Mouse (Mus musculus): ENCODE measurements around the gene Sos1.

The Sos1 gene

DNA sequence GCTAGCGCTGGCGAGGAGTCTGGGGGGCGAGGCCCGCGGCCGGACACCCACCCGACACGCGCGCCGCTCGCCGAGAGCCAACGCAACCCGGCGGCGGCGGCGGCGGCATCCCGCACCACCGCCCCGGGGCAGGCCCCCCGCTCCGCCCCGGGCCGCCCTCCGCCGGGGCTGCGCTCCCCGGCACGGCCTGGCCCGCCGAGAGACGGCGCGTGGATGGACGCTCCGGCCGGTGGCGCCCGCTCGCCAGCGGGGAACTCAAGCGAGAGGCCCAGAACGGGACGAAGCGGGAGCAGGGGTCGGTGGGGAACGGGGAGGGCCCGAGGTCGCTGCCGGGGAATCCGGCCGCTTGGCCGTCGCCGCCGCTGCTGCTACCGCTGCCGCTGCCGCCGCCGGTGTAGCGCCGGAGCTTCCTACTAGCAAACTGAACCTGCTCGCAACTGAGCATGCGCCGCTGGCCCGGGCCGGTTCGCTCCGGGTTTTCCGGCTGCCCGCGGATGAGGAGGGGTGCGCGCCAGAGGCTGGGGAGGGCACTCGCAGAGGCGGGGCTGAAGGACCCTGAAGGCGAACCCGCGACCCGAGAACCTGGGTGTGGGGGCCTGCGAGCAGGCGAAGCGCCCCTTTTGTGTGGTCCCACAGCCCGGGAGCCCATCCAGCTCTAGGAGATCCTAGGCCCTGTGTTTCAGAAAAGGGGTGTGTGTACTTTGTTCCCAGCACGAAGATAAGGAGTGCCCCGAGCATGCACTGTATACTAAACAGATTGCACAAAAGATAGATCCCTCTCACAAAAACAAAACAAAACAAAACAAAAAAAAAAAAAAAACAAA lies at the start of gene Sos1:
Sos1 (minus strand) TSS at position 423 of the 824 bp plus-strand sequence.
- in situ Hi-C loops (cut with MboI, MseI): loop anchor here (5.0 to 25.0 kb wide), 2 partner anchors 72 to 1118 kb away; partner anchors contain the start of gene Cdc42ep3 (in 1 of the 2)

DNA sequence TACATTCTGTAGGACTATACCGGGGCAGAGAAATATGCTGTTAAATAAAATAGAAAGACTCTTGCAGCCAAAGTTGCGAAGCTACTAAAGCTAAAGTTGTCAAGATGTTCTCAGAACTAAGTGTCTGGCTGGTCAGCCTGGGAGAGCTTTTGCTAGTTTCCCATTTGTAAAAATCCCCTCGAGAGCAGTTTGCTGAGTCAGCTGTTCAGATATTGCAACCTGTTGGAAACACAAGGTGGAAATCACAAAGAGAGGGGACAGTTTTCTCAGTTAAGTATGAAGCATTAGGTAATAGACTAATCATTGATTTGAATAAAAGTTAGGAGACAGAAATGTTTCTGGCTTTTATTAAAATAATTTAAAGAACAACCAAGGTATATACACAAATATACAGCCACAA lies 43.0 kb upstream of the Sos1 start:
- in situ Hi-C loops (cut with MboI, MseI): no loop called here

DNA sequence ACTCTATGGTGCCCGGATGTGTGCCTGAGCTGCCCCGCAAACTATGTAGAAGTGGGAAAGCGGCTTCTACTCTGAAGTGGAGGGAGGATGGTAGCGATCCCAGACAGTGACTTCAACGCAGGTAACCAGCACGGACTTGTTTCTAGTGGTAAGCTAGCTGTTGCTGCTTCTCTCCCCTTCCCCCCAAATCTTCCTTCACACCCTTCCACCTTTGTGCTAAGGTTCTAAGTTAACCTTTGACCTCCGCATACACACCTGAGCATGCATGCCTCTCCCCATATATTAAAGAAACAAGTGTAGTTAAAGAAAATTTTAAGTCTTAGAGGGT lies 41.9 kb upstream of the Sos1 start:
- in situ Hi-C loops (cut with MboI, MseI): no loop called here

DNA sequence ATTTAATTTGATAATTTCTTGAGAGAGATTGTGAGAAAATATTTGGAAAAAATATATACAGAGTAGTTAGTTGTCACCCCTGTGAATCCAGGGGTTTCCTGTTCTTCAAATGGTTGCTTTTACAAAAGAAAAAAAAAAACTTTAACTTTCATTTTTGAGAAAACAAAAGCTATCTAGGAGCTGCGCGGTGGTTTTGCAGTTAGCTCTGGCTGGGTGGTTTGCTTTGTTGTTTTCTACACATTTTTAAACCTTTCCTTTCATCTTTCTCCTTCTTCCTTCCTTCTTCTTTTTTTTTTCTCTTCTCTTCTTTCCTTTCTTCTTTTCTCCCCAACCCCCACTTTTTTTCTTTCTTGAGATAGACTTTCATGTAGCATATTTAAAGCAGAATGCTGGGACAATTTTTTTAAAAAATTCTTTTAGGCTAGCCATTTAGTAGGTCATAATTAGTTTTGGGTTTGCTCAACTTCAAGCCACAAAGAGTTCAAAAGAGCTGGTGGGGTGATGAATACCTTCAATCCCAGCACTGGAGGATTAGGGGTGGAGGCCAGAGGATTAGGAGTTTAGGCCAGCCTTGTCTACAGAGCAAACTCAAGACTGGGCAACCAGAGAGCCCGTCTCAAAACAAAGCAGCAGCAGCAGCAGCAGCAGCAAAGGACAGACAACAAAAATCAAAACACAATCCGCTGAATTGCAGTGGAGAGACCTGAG lies 41.4 kb upstream of the Sos1 start:
- in situ Hi-C loops (cut with MboI, MseI): no loop called here

DNA sequence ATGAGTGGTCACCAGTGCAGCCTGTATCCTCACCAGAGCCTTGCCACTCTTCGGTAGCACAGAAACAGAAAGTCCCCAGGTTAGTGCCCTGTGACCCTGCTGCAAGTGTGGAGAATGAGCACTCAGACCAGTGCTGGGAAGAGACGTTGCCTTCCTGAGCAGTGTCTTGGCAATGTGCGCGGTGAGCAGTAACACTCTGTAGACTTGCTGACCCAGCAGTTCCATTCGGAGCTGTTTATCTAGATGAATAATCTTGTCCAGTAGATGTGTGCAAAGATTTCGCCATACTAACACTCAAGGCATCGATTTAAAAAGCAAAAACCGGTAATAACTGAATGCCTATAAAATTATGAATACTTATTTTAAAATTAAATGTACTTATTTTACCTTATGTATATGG lies 40.3 kb upstream of the Sos1 start:
- in situ Hi-C loops (cut with MboI, MseI): no loop called here

DNA sequence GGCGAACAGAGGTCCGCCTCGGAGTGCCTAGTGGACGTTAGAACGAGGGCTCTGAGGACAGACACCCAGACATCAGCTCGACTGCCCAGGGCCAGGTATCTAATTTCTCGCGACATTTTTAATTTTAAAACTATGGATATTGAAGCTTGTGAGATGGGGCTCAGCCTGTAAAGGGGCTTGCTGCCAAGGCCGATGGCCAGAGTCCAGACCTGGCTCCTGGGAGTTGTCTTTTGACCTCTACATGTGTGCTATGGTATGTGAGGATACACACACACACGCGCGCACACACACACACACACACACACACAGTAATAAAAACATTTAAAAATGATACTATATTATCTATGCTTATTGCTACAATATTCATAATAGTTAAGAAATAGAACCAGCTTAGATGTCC lies 38.6 kb upstream of the Sos1 start:
- in situ Hi-C loops (cut with MboI, MseI): no loop called here

DNA sequence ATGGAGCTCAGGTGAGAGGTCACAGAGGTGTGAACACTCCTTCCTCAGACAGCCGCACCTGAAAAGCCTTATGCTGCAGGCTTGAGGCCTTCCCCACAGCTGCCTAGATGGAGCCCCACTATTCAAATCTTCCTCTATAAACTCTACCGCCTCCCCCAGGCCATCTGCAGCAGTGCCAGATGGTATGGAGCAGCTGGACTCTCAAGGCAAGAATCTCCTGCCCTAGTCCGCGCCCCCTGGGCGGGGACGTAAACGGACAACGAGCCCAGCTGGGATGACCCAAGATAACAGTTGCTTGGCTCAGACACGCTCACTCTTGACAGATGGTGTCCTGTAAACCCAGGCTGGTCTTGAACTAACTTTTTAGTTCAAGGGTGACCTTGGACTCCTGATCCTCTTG lies 37.0 kb upstream of the Sos1 start:
- in situ Hi-C loops (cut with MboI, MseI): no loop called here

DNA sequence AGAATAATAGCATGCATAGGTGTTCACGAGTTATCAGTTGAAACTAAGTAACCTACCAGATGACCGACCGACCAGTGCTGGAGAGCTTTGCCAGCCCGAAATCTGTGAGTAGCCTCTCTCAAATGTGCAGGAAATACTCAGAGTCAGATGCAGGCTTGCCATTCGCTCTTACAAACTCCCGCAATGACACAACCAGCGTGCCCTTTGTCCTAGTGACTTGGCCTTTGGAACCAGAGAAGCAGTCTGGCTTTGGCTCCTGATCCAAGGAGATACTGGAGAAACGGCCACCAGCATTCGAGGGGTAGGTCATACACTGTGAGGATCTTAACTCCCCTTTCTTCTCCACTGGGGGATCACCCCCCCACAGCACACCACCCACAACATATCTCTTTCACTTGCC lies 35.7 kb upstream of the Sos1 start:
- in situ Hi-C loops (cut with MboI, MseI): no loop called here

DNA sequence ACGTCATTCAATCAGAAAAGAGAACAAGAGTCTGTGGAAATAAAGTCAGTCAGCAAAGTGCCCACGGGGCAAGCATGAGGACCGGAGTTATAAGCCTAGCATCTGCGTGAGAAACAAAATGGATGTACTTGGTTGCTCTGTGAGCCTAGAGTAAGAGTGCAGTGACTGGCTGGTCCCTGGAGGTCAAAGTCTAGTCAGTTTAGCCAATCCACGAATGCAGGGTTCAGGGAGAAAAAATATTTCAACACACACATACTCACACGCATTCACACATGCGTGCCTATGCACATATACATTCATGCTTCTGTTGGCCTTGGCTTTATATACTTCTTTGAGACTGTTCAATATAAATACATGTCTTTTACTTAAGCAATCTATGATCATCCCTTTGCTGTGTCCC lies 35.3 kb upstream of the Sos1 start:
- in situ Hi-C loops (cut with MboI, MseI): no loop called here

DNA sequence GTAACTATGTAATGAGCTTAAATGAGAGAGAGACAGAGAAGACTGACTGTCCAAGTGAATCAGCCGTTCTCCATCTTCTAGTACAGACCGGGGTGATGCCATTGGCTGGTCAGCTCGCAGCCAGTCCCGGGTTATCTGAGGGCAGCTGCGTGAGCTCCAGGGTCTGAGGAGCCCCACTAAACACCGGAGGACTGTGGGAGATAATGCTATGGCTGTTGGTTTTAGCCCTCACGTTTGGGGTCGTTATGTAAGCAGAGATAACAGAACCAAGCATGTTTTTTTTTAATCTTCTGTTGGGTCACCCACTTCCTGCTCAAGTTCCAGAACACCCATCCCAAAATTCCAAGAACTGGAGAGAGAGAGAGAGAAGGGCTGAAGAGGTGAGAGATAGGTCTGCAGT lies 33.5 kb upstream of the Sos1 start:
- in situ Hi-C loops (cut with MboI, MseI): no loop called here

DNA sequence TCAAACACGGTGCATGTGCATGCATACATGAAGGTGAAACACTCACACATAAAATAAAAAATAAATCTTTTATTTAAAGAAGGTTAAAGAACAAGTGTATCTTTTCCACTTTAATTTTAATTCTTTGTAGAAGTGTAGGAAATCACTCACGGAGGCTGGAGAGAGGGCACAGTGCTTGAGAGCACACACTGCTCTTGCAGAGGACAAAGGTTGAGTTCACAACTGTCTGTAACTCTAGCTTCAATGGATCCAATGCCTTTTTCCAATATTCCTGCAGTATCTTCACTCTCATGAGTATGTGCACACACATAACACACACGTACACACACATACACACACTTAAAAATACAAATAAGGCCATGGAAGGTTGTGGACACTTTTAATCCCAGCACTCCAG lies 30.2 kb upstream of the Sos1 start:
- in situ Hi-C loops (cut with MboI, MseI): no loop called here

DNA sequence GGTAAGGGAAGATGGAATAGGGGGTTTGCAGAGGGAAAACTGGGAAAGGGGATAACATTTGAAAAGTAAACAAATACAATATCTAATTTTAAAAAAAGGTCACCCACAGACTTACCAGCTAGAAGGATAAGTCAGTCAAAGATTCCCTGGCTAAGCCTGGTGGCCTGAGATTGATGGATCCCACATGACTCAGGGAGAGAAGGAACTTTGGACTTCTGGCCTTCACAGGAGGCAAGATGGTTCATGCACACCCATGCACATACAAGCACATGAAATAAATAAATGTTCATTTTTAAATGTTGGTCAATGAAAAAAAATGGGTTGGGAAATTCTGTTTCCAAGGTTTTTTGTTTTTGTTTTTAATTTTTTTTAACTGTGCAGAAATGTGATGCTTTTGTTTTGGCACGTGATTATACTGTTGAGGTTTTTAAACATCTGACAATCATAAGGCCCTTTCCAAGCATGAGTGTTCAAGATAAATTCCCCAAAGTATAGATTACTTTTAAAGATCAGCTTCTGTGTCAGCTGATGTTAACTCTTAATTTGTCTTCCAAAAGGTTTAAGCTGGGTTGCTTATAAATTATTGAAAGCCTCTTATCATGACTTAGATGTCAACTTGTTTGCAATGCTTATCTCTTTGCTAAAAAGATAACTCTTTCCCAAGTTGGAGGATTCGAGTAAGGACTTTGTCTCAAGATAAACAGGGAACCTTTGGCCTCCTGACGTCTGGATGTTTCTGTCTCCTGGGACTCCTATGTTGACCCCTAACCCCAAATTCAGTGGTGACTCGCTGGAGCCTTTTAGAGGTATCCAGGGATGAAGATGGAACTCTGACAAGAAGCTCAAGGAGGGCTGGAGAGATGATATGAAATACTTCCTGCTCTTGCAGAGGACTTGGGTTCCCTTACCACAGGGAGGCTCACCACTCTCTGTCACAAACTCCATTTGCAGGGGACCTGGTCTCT lies 29.5 kb upstream of the Sos1 start:
- in situ Hi-C loops (cut with MboI, MseI): no loop called here

DNA sequence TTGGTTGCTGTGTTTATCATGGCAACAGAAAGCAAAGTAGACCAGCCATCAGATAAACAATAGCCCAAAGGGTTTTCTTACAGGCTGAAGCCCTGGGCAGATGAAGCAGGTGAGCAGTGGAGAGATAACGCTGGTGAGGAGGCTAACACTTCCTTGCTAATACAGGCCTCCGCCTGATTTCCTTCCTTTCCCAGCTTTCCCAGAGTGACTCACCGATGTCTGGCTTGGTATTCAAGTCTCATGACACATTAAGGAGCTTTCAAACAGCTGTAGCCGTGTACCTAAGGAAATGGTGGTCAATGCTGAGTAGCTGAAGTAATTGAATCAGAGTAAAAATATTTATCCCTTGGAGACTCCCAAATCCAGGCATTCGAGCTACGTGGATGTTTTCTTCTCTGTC lies 25.5 kb upstream of the Sos1 start:
- in situ Hi-C loops (cut with MboI, MseI): no loop called here

DNA sequence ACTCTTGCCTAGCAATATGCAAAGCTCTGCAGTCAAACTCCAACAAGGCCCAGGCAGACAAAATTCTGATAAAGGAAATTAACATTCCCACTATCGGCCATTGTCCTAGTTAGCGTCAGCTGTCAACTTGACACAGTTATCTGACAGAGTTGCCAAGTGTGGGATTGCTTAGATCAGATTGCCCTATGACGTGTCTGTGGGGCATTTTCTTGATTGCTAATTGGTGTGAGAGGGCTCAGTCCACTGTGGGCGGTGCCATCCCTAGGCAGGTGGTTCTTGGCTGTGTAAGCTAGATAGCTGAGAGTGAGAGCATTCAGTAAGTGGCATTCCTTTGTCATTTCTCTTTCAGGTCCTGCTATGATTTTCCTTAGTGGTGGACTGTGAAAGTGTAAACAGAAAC lies 25.1 kb upstream of the Sos1 start:
- in situ Hi-C loops (cut with MboI, MseI): no loop called here

DNA sequence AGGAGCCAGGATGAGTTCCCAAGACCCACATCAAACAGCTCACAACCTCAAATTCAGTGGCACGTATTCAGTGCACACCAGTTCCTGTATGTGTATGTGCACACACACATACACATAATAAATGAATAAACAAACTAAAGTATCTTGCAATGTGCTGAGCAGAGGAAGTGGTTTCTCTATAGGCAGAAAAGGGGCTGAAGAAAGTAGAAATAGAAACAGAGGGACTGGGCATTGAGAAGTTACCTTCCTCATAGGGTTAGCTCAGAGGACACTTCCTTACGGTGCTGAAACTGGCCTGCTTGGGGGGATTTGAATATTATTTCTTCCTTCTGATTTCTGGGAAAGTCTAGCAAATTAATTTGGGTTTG lies 21.5 kb upstream of the Sos1 start:
- in situ Hi-C loops (cut with MboI, MseI): no loop called here

DNA sequence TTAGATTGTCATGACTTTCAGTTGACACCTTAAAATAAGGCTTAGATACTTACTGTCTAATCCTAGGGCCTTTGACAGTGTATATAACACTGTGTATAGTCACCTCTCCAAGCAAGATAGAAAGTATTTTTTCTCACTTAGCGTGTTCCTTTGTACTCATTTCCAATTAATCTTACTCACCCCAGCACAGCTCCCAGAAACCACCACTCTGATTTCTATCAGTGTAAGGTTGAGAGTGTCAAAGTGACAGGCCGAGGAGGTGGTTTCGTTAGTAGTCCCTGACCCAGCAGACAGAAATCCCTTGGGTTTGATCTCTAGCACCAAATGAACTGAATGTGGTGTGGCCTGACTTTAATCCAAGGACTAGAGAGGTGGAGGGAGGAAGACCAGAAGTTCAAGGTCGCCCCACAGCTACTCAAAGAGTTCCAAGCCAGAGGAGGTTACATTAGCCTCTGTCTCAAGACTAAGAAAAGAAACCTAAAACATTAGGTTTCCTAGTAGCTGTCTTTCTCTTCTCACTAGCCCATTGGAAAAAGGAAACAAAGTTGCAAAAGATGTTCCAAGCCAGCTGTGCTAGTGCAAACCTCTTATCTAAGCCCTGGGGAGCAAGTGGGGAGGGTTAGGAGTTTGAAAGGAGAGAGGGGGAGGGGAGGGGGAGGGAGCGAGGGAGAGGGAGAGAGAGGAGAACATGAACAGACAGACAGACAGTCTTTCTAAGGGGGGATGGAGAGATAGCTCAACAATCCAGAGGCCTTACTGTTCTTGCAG lies 21.0 kb upstream of the Sos1 start:
- in situ Hi-C loops (cut with MboI, MseI): no loop called here

DNA sequence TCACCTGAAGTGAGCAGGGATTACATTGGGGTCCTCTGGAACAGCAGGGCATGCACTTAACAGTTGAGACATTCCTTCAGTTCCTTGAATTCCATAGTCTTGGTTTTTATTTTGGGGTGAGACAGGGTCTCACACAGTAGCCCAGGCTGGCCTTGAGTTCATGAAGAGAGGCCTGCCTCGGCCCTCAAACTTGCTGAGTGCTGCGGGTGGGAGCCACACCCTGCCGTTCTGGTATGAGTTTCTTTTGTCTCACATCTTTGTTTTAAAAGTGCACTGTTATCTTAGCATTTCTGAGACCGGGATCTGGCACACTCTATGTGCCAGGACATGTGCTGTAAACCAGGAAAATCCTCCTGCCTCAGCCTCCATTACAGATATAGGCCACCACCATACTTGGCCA lies 19.8 kb upstream of the Sos1 start:
- in situ Hi-C loops (cut with MboI, MseI): no loop called here

DNA sequence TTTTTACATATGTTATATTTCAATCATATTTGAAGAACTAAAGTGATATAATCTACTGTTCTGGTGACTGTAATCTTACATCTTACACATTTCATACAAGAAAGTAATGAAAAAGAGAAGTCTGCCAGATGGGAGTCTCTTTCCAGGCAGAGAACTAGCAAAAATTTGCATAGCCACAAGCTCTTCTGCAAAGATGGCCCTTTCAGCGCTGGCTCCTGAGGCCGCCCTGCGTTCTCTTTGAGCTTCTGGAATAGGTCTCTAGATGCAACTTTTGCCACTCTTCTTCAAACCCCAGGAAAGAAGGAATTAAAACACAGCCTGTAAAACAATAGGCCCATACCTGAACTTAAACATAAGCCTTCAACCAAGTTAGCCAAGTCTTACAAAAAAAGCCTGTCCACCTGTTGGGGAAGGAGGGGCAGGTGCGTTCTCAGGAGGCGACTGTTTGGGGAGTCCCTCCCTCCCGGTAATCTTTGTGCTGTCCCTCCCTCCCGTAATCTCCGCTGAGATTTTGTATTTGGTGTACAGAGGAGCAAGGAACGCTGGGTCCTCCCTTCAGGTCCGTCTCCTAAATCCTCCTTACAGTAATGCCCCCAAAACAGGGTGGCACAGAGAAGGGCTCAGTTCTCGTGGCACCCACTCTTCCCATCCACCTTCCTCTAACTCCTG lies 18.5 kb upstream of the Sos1 start:
- in situ Hi-C loops (cut with MboI, MseI): loop anchor here in 1 of 2 experiments (25.0 kb wide), 1 partner anchor 1136 kb away; the partner anchor contains the start of gene Cdc42ep3

DNA sequence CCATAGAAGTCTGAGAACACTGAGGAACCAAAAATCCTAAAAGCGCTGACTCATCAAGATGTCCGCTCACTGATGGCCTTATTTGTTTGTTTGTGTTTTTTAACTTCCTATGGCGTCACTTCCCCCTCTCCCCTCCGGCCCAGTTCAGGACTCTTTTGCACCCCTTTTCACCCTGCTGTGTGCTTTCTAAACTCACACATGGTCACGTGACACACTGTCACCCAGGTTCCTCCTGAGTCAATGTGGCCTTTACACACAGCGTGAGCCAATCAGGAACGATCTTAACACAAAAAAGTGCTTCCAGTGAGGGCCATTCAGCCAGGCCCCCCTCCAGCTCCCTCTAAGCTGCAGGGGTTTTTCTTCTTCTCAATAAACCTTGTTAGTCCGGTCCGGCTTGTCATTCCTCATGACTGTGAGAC lies 16.9 kb upstream of the Sos1 start:
- in situ Hi-C loops (cut with MboI, MseI): loop anchor here in 1 of 2 experiments (25.0 kb wide), 1 partner anchor 1135 kb away; the partner anchor contains the start of gene Cdc42ep3

DNA sequence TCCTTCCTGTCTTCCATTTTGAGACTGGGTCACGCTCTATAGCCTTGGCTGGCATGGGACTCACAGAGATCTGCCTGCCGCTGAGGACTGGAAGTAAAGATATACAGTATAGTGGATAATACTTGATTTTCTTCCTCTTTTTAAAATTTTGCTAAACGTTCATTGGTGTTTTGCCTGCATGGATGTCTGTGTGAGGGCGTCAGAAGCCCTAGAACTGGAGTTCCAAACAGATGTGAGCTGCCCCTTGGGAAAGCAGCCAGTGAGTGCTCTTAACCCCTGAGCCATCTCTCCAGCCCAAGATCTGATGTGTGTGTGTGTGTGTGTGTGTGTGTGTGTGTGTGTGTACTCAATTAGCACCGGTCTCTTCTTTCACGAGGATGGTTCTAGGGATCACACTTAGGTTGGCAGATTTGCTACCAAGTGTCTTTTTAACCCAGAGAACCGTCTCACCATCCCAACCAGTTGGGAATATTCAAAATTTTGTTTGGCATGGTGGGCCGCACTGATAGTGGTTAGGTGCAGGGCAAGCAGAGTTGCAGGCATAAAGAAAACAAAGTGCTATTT lies 16.4 kb upstream of the Sos1 start:
- in situ Hi-C loops (cut with MboI, MseI): loop anchor here in 1 of 2 experiments (25.0 kb wide), 1 partner anchor 1134 kb away; the partner anchor contains the start of gene Cdc42ep3

All from T-helper 17 cell (primary cell).